Mouse (Mus musculus) liver, embryonic 16.5 days (tissue): ENCODE data around the gene Igf1r. TPM values are rescaled to one million over a fixed set of nuclear protein-coding genes. Genes with fewer than 3 reads are reported as not detected.

Experiments used
- ATAC-seq: fragments of 200-750 bp; cut with Nextera tagmentation; 2 replicates; pipeline ENCODE4 v1.8.0; 2017; ENCODE audit warnings: low read depth, mild to moderate bottlenecking, moderate number of reproducible peaks, moderate library complexity
- H3K27ac ChIP-seq: fragments of 300-500 bp; sonication (generic); 2 replicates; pipeline ENCODE4 v1.5.1; 2014; ENCODE audit warnings: mild to moderate bottlenecking, low read length
- H3K27me3 ChIP-seq: fragments of 300-500 bp; sonication (generic); 2 replicates; pipeline ENCODE4 v1.6.1; 2014; ENCODE audit warnings: low read depth, low read length, mixed read lengths; ENCODE audit not compliant: control insufficient read depth, insufficient read depth
- H3K36me3 ChIP-seq: fragments of 300-500 bp; sonication (generic); 2 replicates; pipeline ENCODE4 v1.6.1; 2014; ENCODE audit warnings: mild to moderate bottlenecking; ENCODE audit not compliant: control insufficient read depth, insufficient read depth
- H3K4me1 ChIP-seq: fragments of 300-500 bp; sonication (generic); 2 replicates; pipeline ENCODE4 v1.6.1; 2014; ENCODE audit warnings: low read depth, low read length, mixed read lengths; ENCODE audit not compliant: control insufficient read depth
- H3K4me2 ChIP-seq: fragments of 300-500 bp; sonication (generic); 2 replicates; pipeline ENCODE4 v1.6.1; 2014; ENCODE audit warnings: low read depth, low read length, mixed read lengths
- H3K4me3 ChIP-seq: fragments of 300-500 bp; sonication (generic); 2 replicates; pipeline ENCODE4 v1.5.1; 2014; ENCODE audit warnings: low read depth, mild to moderate bottlenecking, low read length
- H3K9ac ChIP-seq: fragments of 300-500 bp; sonication (generic); 2 replicates; pipeline ENCODE4 v1.6.1; 2014; ENCODE audit warnings: low read depth, low read length
- H3K9me3 ChIP-seq: fragments of 300-500 bp; sonication (generic); replicated peaks from 2 replicates; pipeline ENCODE4 v1.6.1; 2016; ENCODE audit warnings: low read length; ENCODE audit not compliant: control insufficient read depth
- WGBS: fragments of 180-500 bp; shearing (Covaris S2); extraction: QIAGEN DNeasy Blood & Tissue Kit; methylation state at CpG from one replicate; pipeline ENCODE4 v1.1.7; 2014; ENCODE audit not compliant: insufficient replicate concordance; 5-methylcytosine and 5-hydroxymethylcytosine counted together
- polyA plus RNA-seq: library from polyadenylated mRNA; unstranded; fragments of >200 nt; fragmentation: Nextera tagmentation; extraction: Ambion mirVana; gene quantifications from 2 replicates; pipeline ENCODE4 v1.2.1, GENCODE M21; 2015

Gene Igf1r
- polyA plus RNA-seq, 1 experiment from 2014 or later, result 3.2 TPM

DNA sequence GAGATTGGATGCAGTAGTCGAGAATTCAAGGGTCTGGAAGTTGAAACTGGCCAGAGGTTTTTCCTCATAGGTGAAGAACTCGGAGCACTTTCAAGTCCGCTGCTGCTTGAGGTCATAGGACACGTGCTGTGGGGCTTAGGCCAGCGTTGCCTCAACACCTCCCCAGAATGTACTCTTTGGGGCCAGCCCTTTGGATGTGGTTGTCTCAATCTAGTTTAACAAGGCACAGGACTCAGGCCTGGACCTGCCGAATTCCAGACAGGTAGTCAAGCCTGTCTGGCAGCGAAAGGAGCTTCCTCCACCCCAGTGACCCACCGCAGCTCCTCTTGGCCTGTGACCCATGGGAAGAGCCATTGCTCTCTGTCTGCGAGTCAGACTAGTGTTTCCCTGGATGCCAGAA lies 16.4 kb downstream of the Igf1r start:
- 77% methylated on average over 9 of the region's 9 CpGs for WGBS
- Histone ChIP-seq H3K27me3 (no peaks in the 10 kb centered on the region), H3K4me2 (no peak overlapping the region), H3K36me3 (no peaks in the 10 kb centered on the region), H3K4me1 (peaks cover 24% of the 10 kb centered on the region), H3K27ac (no peak overlapping the region), H3K9me3 (no peaks in the 10 kb centered on the region), H3K9ac (no peak overlapping the region), H3K4me3 (no peak overlapping the region)
- no peak for ATAC-seq

DNA sequence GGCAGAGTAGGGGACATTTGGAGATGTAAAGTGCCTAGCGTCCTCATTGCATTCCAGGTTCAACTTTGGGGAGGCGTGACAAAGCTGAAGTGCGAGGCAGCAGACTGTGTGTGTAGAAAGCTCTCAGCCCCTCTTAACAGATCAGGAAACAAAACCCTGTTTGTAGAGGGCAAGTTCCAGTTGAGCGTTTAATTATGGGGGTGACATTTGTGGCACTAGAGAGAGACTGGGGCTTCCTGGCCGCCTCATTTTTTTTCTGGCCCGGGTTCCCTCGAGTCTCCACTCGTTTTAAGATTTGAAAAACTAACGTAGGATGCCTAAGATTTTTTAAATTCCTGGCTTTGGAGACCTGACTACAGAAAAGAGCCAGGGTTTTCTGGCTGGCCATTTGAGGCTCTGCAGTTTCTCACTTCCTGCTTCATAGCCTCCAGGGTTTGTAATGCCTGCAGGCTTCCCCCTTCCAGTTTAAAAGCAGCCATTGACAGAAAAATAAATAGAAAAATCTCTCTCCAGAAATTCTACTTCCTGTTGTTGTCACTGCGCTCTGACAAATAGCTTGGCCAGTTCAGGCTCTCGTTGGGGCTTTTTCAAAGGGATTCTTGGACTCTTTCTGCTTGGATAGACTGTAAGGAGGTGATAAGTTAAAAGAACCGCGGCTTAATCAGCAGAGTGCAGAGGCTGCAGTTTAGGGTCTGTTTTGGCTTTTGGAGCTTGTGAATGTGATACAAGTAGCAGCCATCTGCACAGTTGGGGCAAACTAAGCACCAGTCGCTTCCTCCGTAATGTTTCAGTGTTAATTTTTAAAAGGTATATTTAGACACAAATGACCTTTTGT lies 20.8 kb downstream of the Igf1r start:
- peak; percentile 81 for ATAC-seq
- H3K27me3 ChIP-seq, result no peaks in the 10 kb centered on the region
- peak overlapping the region; percentile 66 for H3K27ac ChIP-seq
- 7% methylated on average over 15 of the region's 15 CpGs for WGBS
- H3K9ac ChIP-seq, result peak overlapping the region; percentile 29
- H3K36me3 ChIP-seq, result no peaks in the 10 kb centered on the region
- H3K9me3 ChIP-seq, result no peaks in the 10 kb centered on the region
- H3K4me2 ChIP-seq, result peak overlapping the region; percentile 45
- peaks cover 32% of the 10 kb centered on the region for H3K4me1 ChIP-seq
- 0 out of 2 replicates have a peak overlapping the region, but pooled peaks have one; percentile 13 for H3K4me3 ChIP-seq

DNA sequence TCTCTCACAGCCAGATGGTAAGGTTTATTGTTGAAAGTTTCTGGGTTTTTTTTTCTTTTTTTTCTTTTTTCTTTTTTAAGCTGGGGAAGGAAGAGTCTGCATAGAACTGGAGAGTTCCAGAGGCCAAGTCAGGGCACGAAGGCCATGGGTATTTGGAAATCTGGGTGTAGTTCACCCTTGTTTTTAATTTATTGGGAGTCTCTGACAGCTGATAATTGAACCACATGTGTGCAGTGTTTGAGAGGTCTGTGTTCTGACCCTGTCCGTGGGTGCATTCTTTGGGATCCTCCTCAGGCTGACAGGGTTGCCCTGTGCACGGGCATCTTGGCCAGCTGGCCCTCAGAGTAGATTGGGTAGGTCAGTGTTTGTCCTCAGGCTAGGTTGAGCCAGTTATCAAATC lies 29.3 kb downstream of the Igf1r start:
- H3K9me3 ChIP-seq, result no peaks in the 10 kb centered on the region
- no peak overlapping the region for H3K4me2 ChIP-seq
- H3K9ac ChIP-seq, result no peak overlapping the region
- WGBS, result 50% methylated on average over 3 of the region's 3 CpGs
- H3K36me3 ChIP-seq, result no peaks in the 10 kb centered on the region
- no peak overlapping the region for H3K4me3 ChIP-seq
- no peaks in the 10 kb centered on the region for H3K27me3 ChIP-seq
- ATAC-seq, result no peak
- peaks cover 22% of the 10 kb centered on the region for H3K4me1 ChIP-seq
- H3K27ac ChIP-seq, result no peak overlapping the region

DNA sequence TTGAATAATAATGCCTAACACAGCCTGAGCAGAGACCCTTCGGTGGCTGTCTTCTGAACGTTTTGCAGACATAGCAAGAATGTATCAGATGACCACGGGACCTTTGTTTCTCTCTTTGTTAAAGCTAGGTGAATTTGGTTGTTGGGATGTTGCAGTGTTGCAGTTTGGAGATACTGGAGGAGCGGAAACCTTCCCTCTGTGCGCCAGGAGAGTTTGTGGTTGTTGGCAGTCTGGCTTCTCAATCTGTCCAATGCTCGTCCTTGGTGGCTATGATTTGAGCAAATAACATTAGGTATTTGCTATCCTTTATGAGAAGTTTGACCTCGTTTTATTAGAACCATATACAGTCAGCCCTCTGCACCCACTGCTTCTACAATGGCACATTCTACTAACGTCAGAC lies 30.2 kb downstream of the Igf1r start:
- no peaks in the 10 kb centered on the region for H3K27me3 ChIP-seq
- H3K36me3 ChIP-seq, result no peaks in the 10 kb centered on the region
- H3K4me2 ChIP-seq, result no peak overlapping the region
- no peak overlapping the region for H3K9ac ChIP-seq
- no peak overlapping the region for H3K4me3 ChIP-seq
- H3K4me1 ChIP-seq, result peaks cover 22% of the 10 kb centered on the region
- H3K27ac ChIP-seq, result no peak overlapping the region
- 68% methylated on average over 8 of the region's 8 CpGs for WGBS
- no peaks in the 10 kb centered on the region for H3K9me3 ChIP-seq
- ATAC-seq, result no peak

- 85% methylated on average over 7 of the region's 7 CpGs for WGBS
- Histone ChIP-seq H3K4me3 (no peak overlapping the region), H3K4me2 (no peak overlapping the region), H3K9ac (no peak overlapping the region), H3K27ac (no peak overlapping the region), H3K27me3 (no peaks in the 10 kb centered on the region), H3K4me1 (peaks cover 22% of the 10 kb centered on the region), H3K9me3 (no peaks in the 10 kb centered on the region), H3K36me3 (no peaks in the 10 kb centered on the region)
- no peak for ATAC-seq
Observed at GRCm38 (mm10) chr7:67983451-67983850, 30.8 kb downstream of the Igf1r start.

DNA sequence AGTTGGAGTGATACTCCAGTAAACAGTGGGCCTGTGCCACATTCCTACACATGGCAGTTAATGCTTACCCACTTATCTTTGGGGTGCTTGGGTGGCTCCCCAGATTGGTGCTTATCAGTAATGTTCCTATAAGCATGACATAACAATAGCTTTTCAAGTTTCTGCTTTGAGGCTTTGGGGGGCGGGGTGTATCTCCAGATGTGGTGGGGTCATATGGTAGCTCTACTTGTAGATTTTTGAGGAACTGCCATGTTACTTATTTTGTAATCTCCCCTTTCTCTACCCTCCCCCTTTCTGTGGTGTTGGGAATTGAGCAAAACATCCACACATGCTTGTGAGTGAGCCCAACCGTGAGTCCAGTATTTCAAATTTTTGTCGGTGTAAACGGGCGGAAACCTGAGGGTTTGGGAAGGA lies 32.4 kb downstream of the Igf1r start:
- peaks cover 22% of the 10 kb centered on the region for H3K4me1 ChIP-seq
- no peak overlapping the region for H3K4me3 ChIP-seq
- no peaks in the 10 kb centered on the region for H3K9me3 ChIP-seq
- no peak overlapping the region for H3K9ac ChIP-seq
- peak overlapping the region; percentile 30 for H3K4me2 ChIP-seq
- H3K36me3 ChIP-seq, result no peaks in the 10 kb centered on the region
- ATAC-seq, result peak; percentile 88
- WGBS, result 16% methylated on average over 5 of the region's 5 CpGs
- H3K27ac ChIP-seq, result peak overlapping the region; percentile 57
- no peaks in the 10 kb centered on the region for H3K27me3 ChIP-seq

DNA sequence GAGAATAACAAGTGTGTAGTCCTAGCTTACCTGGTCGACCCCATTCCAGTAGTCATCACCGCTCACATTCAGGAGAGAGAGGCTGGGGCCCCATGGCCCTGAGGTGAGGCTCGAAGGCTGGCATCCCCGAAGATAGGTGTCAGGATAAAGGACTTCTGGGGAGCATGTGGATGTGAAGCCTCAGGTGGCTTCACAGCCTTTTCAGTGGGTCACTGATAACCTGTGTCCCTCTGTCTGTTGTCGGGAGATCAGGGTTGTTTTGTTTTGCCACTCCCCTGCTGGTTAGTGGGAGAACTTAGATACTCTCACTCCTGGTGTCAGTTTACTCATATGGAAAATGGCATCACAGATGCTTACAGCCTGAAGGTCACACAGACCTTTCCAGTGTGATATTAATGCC lies 32.9 kb downstream of the Igf1r start:
- Histone ChIP-seq H3K36me3 (no peaks in the 10 kb centered on the region), H3K4me2 (peak overlapping the region; percentile 30), H3K9me3 (no peaks in the 10 kb centered on the region), H3K4me1 (peaks cover 22% of the 10 kb centered on the region), H3K27ac (peak overlapping the region; percentile 8; the same call in 1 of the 2 replicates), H3K4me3 (no peak overlapping the region), H3K27me3 (no peaks in the 10 kb centered on the region), H3K9ac (no peak overlapping the region)
- 27% methylated on average over 5 of the region's 5 CpGs for WGBS
- ATAC-seq, result peak; percentile 33

DNA sequence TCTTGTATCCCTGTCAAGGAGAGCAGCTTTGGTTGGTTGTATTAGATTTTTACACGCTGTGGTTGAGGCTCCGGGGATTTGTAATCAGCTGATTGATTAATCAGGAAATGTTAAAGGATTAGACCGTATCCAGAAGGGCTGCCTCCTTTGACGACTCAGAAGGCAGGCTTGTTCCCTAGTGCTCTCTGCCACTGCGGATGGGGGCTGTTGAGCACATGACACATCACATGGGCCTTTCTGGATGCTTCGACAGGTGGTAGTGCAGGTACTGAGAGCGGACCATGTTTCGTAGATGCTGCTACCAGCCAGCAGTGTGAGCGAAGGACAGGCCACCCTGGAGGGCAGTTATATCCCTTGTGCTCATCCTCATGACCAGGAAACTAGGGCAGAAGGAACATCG lies 33.6 kb downstream of the Igf1r start:
- WGBS, result 81% methylated on average over 10 of the region's 10 CpGs
- no peak for ATAC-seq
- Histone ChIP-seq H3K27ac (no peak overlapping the region), H3K27me3 (no peaks in the 10 kb centered on the region), H3K36me3 (no peaks in the 10 kb centered on the region), H3K4me3 (no peak overlapping the region), H3K4me2 (no peak overlapping the region), H3K4me1 (peaks cover 22% of the 10 kb centered on the region), H3K9ac (no peak overlapping the region), H3K9me3 (no peaks in the 10 kb centered on the region)

DNA sequence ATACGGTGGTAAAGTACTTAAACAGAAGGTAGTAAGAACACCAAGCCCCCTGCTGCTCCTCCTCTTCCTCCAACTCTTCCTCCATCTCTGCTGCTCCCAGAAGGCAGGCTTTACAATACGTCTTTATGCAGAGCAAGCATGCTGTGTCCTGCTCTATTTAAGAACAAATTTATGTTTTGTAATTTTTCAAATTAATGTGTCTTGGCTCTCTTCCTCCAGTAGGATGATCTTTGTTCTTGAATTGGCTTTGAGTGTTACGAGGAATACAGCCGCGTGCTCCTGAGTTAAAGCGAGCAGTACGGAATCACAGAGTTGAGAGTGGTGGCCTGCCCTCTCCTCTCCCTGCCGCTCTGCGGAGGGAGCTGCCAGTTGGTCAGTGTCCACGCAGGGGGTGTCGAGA lies 34.2 kb downstream of the Igf1r start:
- ATAC-seq, result no peak

More for the DNA sequence above, 34.2 kb downstream of the Igf1r start:
- Histone ChIP-seq H3K36me3 (no peaks in the 10 kb centered on the region), H3K4me2 (no peak overlapping the region), H3K9me3 (no peaks in the 10 kb centered on the region), H3K27me3 (no peaks in the 10 kb centered on the region), H3K27ac (no peak overlapping the region), H3K4me1 (peaks cover 18% of the 10 kb centered on the region), H3K4me3 (no peak overlapping the region), H3K9ac (no peak overlapping the region)
- 86% methylated on average over 11 of the region's 11 CpGs for WGBS
